Mouse (Mus musculus) adipocyte (in vitro differentiated cells): ENCODE results near the gene Ctbp1.

Experiments used
- DNase-seq: peaks from one replicate; pipeline ENCODE4 v3.0.0-alpha.2; 2016; ENCODE audit warnings: low spot score

The Ctbp1 gene

GRCm38 (mm10) chr5:33274953-33275454, at the start of gene Ctbp1:
TSS of gene Ctbp1 (minus strand) at chr5:33274994.
- peak; percentile 93 for DNase-seq

DNA sequence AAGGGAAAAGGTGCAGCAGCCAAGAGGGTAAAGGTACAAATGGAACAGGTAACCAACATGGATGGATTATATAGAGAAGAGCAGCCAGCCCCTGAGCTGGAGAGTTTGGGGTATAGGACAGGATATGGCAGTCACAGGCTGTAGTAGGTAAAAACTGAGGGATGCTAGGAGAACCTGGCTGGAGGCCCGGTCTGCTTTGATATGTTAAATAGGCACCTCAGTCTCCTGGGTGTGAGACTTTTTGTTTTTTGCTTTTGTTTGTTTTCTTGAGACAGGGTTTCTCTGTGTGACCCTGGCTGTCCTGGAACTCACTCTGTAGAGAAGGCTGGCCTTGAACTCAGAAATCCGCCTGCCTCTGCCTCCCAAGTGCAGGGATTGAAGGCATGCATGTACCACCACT, 49.7 kb upstream of the Ctbp1 start:
- DNase-seq, result no peak

GRCm38 (mm10) chr5:33312192-33312591, 37.4 kb upstream of the Ctbp1 start:
- no peak for DNase-seq

DNA sequence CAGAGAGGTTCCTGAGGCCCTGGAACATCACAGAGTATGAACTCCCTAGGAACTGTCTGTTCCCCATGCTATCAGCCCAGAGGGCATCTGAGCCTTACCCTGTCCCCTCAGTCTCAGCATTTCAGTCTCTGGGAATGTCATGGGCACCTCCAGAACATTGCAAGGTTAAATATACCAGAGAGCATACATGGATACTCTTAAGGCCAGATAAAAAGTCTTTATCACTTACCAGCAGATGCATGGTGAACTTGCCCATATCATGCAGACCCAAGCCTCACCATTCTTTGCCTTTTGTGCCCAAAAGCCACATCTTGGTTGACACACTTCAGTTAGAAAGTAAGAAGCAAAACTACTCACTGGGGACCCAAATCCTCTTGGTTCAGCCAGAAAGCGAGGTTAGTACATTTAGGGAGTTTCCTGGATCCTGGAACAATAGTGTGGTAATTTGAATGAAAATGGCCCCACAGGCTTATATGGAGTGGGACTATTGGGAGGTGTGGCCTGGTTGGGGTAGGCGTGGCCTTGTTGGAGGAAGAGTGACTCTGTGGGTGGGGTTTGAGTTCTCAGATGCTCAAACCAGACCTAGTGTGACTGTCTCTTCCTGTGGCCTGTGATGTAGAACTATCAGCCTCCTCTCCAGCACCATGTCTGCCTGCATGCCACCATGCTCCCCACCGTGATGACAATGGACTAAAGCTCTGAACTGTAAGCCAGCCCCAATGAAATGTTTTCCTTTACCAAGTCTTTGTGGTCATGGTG, 36.1 kb upstream of the Ctbp1 start:
- DNase-seq, result no peak

DNA sequence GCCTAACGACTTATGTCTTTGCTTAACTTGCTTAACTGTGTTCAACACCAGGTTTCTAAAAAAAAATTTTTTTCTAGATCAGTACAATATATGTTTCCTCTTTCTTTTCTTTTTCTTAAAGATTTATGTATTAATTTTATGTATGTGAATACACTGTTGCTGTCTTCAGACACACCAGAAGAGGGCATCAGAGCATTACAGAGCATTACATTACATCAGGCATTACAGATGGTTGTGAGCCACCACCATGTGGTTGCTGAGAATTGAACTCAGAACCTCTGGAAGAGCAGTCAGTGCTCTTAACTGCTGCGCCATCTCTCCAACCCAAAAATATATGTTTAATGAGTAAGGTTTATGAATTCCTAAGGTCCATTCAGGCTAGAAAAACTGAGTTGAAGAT, 27.0 kb upstream of the Ctbp1 start:
- DNase-seq, result no peak

- DNase-seq, result peak; percentile 30
These were observed 22.4 kb upstream of the Ctbp1 start for GRCm38 (mm10) chr5:33297164-33297563.

GRCm38 (mm10) chr5:33293796-33294430, 19.1 kb upstream of the Ctbp1 start:
- DNase-seq, result no peak

DNA sequence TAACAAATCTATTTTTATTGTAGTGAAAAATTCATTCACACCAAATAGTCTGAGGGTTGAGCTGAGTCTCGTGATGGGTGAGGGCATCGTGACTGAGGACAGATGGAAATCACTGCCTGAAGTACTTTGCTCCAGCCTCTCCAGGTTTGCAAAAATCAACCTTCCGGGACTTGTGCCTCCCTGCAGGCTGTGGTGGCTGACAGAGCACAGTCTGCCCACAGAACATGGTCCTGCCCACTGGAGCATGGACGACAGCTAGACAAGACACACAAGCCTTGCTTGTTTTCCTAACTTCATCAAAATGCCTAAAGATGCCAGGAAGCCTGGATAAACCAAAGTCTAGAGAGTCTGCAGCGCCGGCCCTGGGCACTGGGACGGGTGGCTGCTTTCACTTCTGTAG, 9.2 kb upstream of the Ctbp1 start:
- no peak for DNase-seq

- DNase-seq, result no peak
These were observed 6.6 kb upstream of the Ctbp1 start for GRCm38 (mm10) chr5:33281428-33281827.

GRCm38 (mm10) chr5:33278950-33279349, 4.2 kb upstream of the Ctbp1 start:
- DNase-seq, result peak; percentile 40

DNA sequence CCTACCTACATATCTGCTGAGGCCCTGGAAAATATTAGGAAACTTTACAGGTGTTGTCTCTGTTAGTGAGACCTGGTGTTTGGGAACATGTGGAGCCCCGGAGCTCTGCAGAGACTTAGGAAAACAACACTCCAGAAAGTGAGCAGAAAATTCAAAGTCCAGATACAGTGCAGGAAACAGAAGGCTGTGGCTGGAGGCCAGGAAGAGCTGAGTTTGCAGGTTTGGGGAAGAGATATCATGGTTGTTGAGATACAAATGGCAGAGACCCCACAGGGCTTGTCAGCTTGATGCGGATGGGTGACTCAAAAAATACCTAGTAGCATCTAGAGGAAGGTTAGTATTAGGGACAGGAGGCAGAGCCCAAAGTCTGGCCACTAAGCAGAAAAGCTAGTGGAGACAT, 2.5 kb upstream of the Ctbp1 start:
- no peak for DNase-seq

DNA sequence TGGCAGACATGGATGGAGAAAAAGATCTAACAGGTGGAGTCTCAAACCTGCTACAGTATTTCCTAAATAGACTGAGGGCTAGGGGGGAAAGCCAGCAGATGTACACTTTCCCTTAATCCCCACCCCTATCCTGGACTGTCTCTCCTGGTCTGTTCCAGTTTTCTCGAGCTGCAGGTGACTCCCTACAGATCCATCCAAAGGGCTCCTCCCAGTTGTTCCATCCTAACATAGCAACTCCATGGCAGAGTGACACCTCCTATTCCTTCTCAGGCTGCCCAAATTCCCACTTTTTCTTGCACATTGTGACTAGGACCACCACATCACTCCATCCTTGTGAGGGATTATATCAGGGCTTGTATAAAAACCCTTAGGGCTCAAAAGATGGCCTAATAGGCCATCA, 960 bp upstream of the Ctbp1 start:
- DNase-seq, result peak; percentile 22

DNA sequence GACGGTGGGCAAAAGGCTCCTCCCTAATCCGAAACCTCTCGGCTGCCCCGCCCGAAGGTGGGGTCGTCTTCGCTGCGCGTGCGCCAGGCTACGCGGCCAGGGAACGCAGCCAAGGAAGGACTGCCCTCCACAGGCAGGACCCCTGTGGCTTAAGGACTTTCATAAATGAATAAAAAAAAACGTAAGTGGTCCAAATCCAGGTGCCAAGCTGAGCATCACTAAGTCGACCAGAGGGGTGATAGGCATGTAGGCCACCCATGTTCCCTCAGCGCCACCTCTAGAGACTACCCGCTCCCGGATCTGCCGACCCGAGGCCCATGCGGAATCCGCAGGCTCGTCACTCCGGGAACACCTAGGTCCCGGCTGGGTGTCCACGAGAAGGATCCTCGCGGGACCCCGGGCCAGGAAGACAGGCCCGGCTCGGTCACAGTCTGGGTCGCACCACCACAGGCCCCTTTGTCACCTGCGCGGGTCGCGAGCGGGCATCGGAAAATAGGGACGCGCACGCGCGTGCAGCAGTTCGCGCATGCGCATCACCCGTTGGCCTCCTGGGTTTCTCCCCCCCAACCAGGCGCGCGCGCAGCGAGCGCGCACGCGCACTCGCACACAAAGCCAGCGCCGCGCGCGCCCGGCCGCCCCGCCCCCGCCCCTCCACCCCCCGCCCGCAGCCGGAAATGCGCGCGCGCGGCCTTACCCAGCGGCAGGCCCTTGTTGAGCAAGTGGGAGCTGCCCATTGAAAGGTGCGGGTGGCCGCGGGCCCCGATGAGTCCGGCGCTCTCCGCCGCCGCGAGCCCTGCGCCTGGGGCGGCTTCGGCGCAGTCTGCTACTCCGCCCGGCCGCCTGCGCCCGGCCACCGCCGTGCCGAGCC, 475 bp downstream of the Ctbp1 start:
- peak; percentile 94 for DNase-seq

- DNase-seq, result no peak
These were observed 1.1 kb downstream of the Ctbp1 start for GRCm38 (mm10) chr5:33273777-33274084.

- DNase-seq, result peak; percentile 32
These were observed 1.7 kb downstream of the Ctbp1 start for GRCm38 (mm10) chr5:33272845-33273776.

- no peak for DNase-seq
These were observed 2.6 kb downstream of the Ctbp1 start for GRCm38 (mm10) chr5:33272146-33272545.

GRCm38 (mm10) chr5:33270568-33270967, 4.2 kb downstream of the Ctbp1 start:
- DNase-seq, result peak; percentile 91

- DNase-seq, result peak; percentile 59
These were observed 20.4 kb downstream of the Ctbp1 start for GRCm38 (mm10) chr5:33254416-33254815.

DNA sequence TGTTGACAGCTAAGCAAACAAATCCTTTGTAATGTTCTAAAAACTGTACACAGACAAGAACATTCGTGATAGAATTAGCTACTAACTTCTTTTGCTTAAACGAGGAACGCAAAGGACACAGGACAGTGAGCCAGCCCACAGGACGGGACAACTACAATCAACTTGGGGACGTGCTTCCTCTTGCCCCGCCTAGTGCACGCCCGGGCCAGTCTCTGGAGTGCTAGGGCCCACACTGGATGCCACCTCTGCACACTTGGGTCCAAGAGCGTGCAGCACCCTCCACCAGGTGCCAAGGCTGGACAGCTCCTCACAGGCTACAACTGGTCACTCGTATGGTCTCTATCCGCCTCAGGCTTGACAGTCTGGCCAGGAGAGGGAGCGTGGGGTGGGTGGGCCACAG, 26.6 kb downstream of the Ctbp1 start:
- DNase-seq, result no peak

DNA sequence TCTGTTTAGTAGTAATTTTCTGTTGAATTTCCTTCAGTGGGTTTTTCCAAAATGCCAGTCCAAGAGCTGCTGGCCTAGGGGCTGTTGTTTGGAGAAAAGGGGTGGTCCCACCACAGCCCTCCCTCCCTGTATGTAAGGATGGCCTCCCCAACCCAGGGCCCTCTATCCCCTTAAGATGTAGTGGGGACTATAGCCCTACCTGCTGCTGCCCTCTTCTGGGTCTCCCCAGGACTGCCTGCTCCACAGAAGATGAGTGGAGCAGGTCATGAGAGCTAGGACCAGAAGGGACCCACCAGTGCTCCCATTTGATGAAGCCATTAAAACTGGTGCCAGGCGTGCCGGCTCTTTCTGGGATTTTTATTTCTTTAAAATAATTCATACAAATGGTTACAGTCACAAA, 27.4 kb downstream of the Ctbp1 start:
- DNase-seq, result no peak

DNA sequence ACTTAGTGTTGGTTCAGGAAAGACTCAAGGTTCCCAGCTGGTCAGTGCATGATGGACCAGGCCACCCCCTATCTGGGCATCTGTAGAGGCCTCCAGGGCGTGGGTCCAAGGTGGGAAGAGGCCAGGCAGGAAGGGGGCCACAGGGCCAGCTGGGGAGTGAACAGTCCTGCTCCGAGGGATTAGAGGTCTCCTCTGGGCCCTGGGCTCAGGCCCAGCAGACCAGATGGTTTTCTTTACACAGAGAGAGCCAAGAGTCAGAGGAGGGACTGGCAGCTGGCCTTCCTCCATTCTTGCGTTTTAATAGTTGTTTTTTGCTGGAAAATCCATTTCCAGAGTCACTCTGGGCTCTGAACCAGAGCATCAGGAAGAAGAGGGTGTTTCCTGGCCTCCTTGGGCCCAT, 29.1 kb downstream of the Ctbp1 start:
- peak; percentile 94 for DNase-seq
